Mouse (Mus musculus): ENCODE data around the gene Gtf2a2. TPM values are rescaled to one million over a fixed set of nuclear protein-coding genes. Genes with fewer than 3 reads are reported as not detected.

Gtf2a2 gene
- polyA plus RNA-seq, 1 experiment from 2014 or later: 196 TPM

DNA sequence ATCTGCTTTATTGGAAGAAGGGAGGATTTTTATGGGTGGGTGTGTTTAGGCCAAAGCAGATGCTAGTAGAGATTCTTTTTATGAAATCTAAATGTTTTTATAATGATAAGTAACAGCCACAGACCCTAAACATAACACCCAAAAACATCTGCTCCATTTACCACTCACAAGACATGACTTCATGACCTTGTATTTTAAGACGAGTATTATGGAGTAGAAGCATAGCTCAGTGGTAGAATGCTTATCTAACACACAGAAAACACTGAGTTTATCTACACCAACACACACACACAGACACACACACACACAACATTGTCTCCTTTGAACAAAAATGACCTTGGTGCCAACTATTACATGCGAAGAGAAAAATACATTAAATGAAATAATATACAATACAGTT, 32.5 kb downstream of the Gtf2a2 start:
- Histone ChIP-seq H3K9ac (no peak overlapping the region), H3K36me3 (no peaks in the 10 kb centered on the region), H3K4me2 (no peak overlapping the region), H3K9me3 (no peaks in the 10 kb centered on the region), H3K27ac (no peak overlapping the region), H3K4me1 (peaks cover 23% of the 10 kb centered on the region), H3K27me3 (no peaks in the 10 kb centered on the region), H3K4me3 (no peak overlapping the region)
- ATAC-seq (ENCODE audit: borderline replicate concordance, extremely low read depth, low FRiP score, low TSS enrichment): no peak
- 50% methylated on average over 2 of the region's 2 CpGs for WGBS

GRCm38 (mm10) chr9:70046255-70046654, 33.9 kb downstream of the Gtf2a2 start:
- Histone ChIP-seq H3K9ac (no peak overlapping the region), H3K27me3 (no peaks in the 10 kb centered on the region), H3K4me3 (no peak overlapping the region), H3K9me3 (no peaks in the 10 kb centered on the region), H3K27ac (no peak overlapping the region), H3K4me1 (peaks cover 29% of the 10 kb centered on the region), H3K4me2 (no peak overlapping the region), H3K36me3 (no peaks in the 10 kb centered on the region)
- 63% methylated on average over 6 of the region's 6 CpGs for WGBS
- ATAC-seq (ENCODE audit: borderline replicate concordance, extremely low read depth, low FRiP score, low TSS enrichment): no peak

DNA sequence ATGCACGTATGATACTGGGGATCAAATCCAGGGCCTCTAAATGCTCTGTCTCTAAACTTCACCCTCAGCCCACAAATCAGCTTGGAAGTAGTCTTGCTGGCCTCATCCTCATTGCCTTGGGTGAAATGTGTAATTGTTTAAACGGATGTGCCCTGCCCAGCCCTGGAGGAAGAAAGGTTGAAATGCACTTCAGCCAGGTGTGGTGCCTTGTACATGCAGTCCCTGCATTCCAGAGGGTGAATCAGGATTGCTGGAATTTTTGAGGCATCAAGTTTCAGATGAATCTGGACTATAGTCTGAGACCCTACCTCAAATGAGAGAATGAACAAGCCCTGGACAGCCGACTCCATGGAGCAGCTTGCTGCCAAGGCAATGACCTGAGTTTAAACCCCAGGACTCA, 35.5 kb downstream of the Gtf2a2 start:
- WGBS: 29% methylated on average over 3 of the region's 3 CpGs
- H3K9ac ChIP-seq: no peak overlapping the region
- H3K27ac ChIP-seq: 0 out of 2 replicates have a peak overlapping the region, but pooled peaks have one; percentile 59
- H3K4me3 ChIP-seq: no peak overlapping the region
- ATAC-seq (ENCODE audit: borderline replicate concordance, extremely low read depth, low FRiP score, low TSS enrichment): no peak
- H3K36me3 ChIP-seq: no peaks in the 10 kb centered on the region
- no peaks in the 10 kb centered on the region for H3K9me3 ChIP-seq
- no peak overlapping the region for H3K4me2 ChIP-seq
- H3K4me1 ChIP-seq: peaks cover 29% of the 10 kb centered on the region
- no peaks in the 10 kb centered on the region for H3K27me3 ChIP-seq

DNA sequence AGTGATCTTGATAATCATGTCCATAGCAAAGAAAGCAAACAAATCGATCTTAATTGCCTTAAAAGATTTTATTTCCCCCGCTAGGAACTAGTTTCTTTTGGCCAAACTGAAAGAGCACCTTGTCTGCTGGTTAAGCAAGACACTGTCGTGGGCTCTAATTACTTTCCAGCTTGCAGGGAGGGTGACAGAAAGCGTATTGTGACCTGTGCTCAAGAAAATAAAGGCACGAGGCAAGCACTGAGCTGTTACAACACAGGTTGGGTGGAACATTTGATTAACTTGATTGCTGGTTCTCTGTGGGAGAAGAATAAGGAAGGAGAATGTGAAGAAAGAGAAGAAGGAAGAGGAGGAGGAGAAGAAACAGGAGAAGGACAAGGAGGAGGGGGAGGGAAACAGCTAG, 35.9 kb downstream of the Gtf2a2 start:
- 41% methylated on average over 5 of the region's 5 CpGs for WGBS
- no peak for ATAC-seq (ENCODE audit: borderline replicate concordance, extremely low read depth, low FRiP score, low TSS enrichment)

GRCm38 (mm10) chr9:70048751-70049415, 36.5 kb downstream of the Gtf2a2 start:
- Histone ChIP-seq H3K4me3 (no peak overlapping the region), H3K36me3 (no peaks in the 10 kb centered on the region), H3K4me2 (no peak overlapping the region), H3K27ac (peak overlapping the region; percentile 59; the same call in 1 of the 2 replicates), H3K27me3 (no peaks in the 10 kb centered on the region), H3K9ac (no peak overlapping the region), H3K9me3 (no peaks in the 10 kb centered on the region), H3K4me1 (peaks cover 29% of the 10 kb centered on the region)
- WGBS: 34% methylated on average over 6 of the region's 6 CpGs
- ATAC-seq (ENCODE audit: borderline replicate concordance, extremely low read depth, low FRiP score, low TSS enrichment): peak; percentile 58; the same call in 1 of the 2 replicates

More for the DNA sequence above, 35.9 kb downstream of the Gtf2a2 start:
- H3K9ac ChIP-seq: no peak overlapping the region
- no peaks in the 10 kb centered on the region for H3K27me3 ChIP-seq
- peak overlapping the region; percentile 59 for H3K27ac ChIP-seq
- H3K4me1 ChIP-seq: peaks cover 29% of the 10 kb centered on the region
- H3K4me3 ChIP-seq: no peak overlapping the region
- no peaks in the 10 kb centered on the region for H3K36me3 ChIP-seq
- H3K9me3 ChIP-seq: no peaks in the 10 kb centered on the region
- H3K4me2 ChIP-seq: no peak overlapping the region

- peak; percentile 57; the same call in 1 of the 2 replicates for ATAC-seq (ENCODE audit: borderline replicate concordance, extremely low read depth, low FRiP score, low TSS enrichment)
- 17% methylated on average over 3 of the region's 3 CpGs for WGBS
- H3K27ac ChIP-seq: peak overlapping the region; percentile 59; the same call in 1 of the 2 replicates
Measured at GRCm38 (mm10) chr9:70049416-70049783, 37.0 kb downstream of the Gtf2a2 start.

GRCm38 (mm10) chr9:70049839-70050238, 37.5 kb downstream of the Gtf2a2 start:
- Histone ChIP-seq H3K4me2 (peak overlapping the region; percentile 17; the same call in 1 of the 2 replicates), H3K36me3 (no peaks in the 10 kb centered on the region), H3K27ac (no peak overlapping the region), H3K27me3 (no peaks in the 10 kb centered on the region), H3K4me1 (peaks cover 29% of the 10 kb centered on the region), H3K9me3 (no peaks in the 10 kb centered on the region), H3K4me3 (no peak overlapping the region), H3K9ac (no peak overlapping the region)
- 10% methylated on average over 8 of the region's 8 CpGs for WGBS
- ATAC-seq (ENCODE audit: borderline replicate concordance, extremely low read depth, low FRiP score, low TSS enrichment): no peak

More at GRCm38 (mm10) chr9:70049416-70049783, 37.0 kb downstream of the Gtf2a2 start:
- H3K4me2 ChIP-seq: peak overlapping the region; percentile 17; the same call in 1 of the 2 replicates
- peaks cover 29% of the 10 kb centered on the region for H3K4me1 ChIP-seq
- no peaks in the 10 kb centered on the region for H3K36me3 ChIP-seq
- H3K4me3 ChIP-seq: no peak overlapping the region
- H3K9me3 ChIP-seq: no peaks in the 10 kb centered on the region
- no peak overlapping the region for H3K9ac ChIP-seq
- H3K27me3 ChIP-seq: no peaks in the 10 kb centered on the region

GRCm38 (mm10) chr9:70052730-70053129, 40.4 kb downstream of the Gtf2a2 start:
- Histone ChIP-seq H3K4me3 (no peak overlapping the region), H3K27me3 (no peaks in the 10 kb centered on the region), H3K4me1 (peaks cover 31% of the 10 kb centered on the region), H3K36me3 (no peaks in the 10 kb centered on the region), H3K9ac (no peak overlapping the region), H3K27ac (no peak overlapping the region), H3K4me2 (no peak overlapping the region), H3K9me3 (no peaks in the 10 kb centered on the region)
- WGBS: 57% methylated on average over 3 of the region's 3 CpGs
- no peak for ATAC-seq (ENCODE audit: borderline replicate concordance, extremely low read depth, low FRiP score, low TSS enrichment)

DNA sequence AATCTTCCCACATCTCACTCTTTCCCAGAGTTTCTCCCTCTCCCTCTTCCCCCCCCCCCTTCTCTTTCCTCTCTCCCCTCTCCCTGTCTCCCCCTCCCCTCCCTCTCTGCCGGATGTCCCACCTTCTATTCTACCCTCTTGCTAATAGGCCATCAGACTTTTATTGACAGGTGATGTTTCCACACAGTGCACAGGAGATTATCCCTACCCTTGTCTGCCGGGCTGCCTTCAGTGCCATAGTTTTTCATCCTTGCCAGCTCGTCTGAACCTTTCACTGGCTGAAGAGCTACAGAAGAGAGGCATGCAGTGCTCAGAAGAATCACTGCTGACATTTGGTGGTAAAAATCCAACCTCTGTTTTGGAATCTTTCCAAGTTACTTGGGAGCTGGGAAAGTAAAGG, 41.1 kb downstream of the Gtf2a2 start:
- Histone ChIP-seq H3K36me3 (no peaks in the 10 kb centered on the region), H3K9me3 (no peaks in the 10 kb centered on the region), H3K9ac (no peak overlapping the region), H3K4me1 (peaks cover 24% of the 10 kb centered on the region), H3K4me2 (no peak overlapping the region), H3K27me3 (no peaks in the 10 kb centered on the region), H3K4me3 (no peak overlapping the region), H3K27ac (no peak overlapping the region)
- WGBS: 26% methylated on average over 3 of the region's 3 CpGs
- no peak for ATAC-seq (ENCODE audit: borderline replicate concordance, extremely low read depth, low FRiP score, low TSS enrichment)

DNA sequence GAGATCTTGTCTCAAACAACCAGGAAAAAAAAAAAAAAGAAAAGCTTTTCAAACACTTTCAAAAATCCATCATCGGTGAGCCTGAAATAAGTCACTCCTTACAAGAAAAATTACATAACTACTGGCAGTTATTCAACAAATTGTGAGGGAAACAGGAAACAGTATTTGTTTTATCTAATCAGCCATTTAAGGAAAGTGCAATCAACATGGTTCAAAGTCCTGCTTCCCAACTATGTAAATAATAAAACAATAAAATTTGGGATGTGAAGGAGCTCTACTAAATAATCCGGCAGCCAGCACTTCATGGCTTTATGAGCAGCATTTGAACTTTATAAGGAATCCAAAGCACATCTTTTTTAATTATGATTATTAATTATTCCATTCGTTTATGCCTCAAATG, 49.7 kb downstream of the Gtf2a2 start:
- 35% methylated on average over 3 of the region's 3 CpGs for WGBS
- H3K27ac ChIP-seq: no peak overlapping the region
- H3K27me3 ChIP-seq: no peaks in the 10 kb centered on the region
- no peaks in the 10 kb centered on the region for H3K36me3 ChIP-seq
- H3K4me1 ChIP-seq: no peaks in the 10 kb centered on the region
- no peak overlapping the region for H3K9ac ChIP-seq
- no peak for ATAC-seq (ENCODE audit: borderline replicate concordance, extremely low read depth, low FRiP score, low TSS enrichment)
- no peaks in the 10 kb centered on the region for H3K9me3 ChIP-seq
- no peak overlapping the region for H3K4me3 ChIP-seq
- H3K4me2 ChIP-seq: no peak overlapping the region

- Histone ChIP-seq H3K4me1 (0 out of 2 replicates have a peak, but pooled peaks cover 5% of the 10 kb centered on the region), H3K27ac (no peak overlapping the region), H3K4me2 (no peak overlapping the region), H3K27me3 (no peaks in the 10 kb centered on the region), H3K36me3 (no peaks in the 10 kb centered on the region), H3K9me3 (no peaks in the 10 kb centered on the region), H3K4me3 (no peak overlapping the region), H3K9ac (no peak overlapping the region)
- ATAC-seq (ENCODE audit: borderline replicate concordance, extremely low read depth, low FRiP score, low TSS enrichment): no peak
- WGBS: 85% methylated on average over 3 of the region's 3 CpGs
Measured at GRCm38 (mm10) chr9:70067497-70067896, 55.1 kb downstream of the Gtf2a2 start.

DNA sequence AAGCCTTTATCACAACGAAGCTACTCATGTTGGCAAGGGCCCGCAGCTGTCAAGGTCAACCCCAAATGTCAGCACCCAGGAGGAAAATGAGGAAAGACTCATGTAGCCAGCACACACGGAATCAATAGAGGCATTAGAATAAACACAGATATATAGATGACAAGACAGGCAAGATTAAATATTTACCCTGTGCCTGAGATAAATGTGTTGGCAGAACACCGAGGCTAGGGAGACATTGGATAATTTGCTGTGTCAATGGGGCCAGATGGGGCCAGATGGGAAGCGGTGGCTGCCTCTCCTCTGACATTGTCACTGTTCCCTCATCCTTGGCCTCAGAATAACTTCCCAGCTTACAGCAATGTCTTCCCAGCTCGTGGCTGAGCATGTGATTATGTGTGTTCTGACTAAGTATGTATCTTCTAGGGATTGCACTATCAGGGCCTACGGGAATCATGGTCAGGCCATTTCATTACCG, 57.6 kb downstream of the Gtf2a2 start:
- Histone ChIP-seq H3K9me3 (no peaks in the 10 kb centered on the region), H3K4me1 (0 out of 2 replicates have a peak, but pooled peaks cover 5% of the 10 kb centered on the region), H3K27me3 (no peaks in the 10 kb centered on the region), H3K4me2 (no peak overlapping the region), H3K36me3 (no peaks in the 10 kb centered on the region), H3K4me3 (no peak overlapping the region), H3K27ac (no peak overlapping the region), H3K9ac (no peak overlapping the region)
- no peak; the same call in 1 of the 2 replicates for ATAC-seq (ENCODE audit: borderline replicate concordance, extremely low read depth, low FRiP score, low TSS enrichment)
- WGBS: 19% methylated on average over 8 of the region's 8 CpGs

Measured in lung, embryonic 15.5 days (tissue).